Mouse (Mus musculus) lung, postnatal 0 days (tissue): ENCODE results near the gene Tgif1.

Source experiments
- CTCF ChIP-seq: IDR thresholded peaks from 2 replicates; pipeline ENCODE4 v1.5.1; 2016; ENCODE audit warnings: antibody characterized with exemption, mild to moderate bottlenecking
- EP300 ChIP-seq: IDR thresholded peaks from 2 replicates; pipeline ENCODE4 v1.6.1; 2016; ENCODE audit warnings: antibody characterized with exemption, mild to moderate bottlenecking, control low read depth

GRCm38 (mm10) chr17:70850996-70851991 lies 2.1 kb downstream of the Tgif1 start:
- TF ChIP-seq CTCF (no peak), EP300 (peak; percentile 32; the same call in 1 of the 2 replicates)
